In genomic region chr19:8597269-8597668, GRCm38 (mm10) we compare ENCODE assay signal across 22 mouse cellular contexts. TPM values are rescaled to one million over a fixed set of nuclear protein-coding genes. Genes with fewer than 3 reads are reported as not detected.
A peak's percentile ranks its signal among the peaks of the same experiment; 100 is the strongest.
DNase-seq lines count a peak whose midpoint lies in the region; ATAC-seq and TF ChIP-seq lines count a peak whose summit lies in the region.
"Had no signal": no experiment of that assay in that cellular context is flagged by ENCODE, and none has a peak within 500 bp of the region (broad histone marks: within the 10 kb centered on the region; RNA-seq: fewer than 3 reads in every experiment).

No protein-coding gene starts in this region.

- H3K27ac ChIP-seq in kidney, embryonic 15.5 days: peak overlapping the region; percentile 68
- H3K27ac ChIP-seq in stomach, embryonic 15.5 days: no peak overlapping the region
- H3K27ac ChIP-seq in stomach, postnatal 0 days (replicated peaks): no peak overlapping the region
- no peak overlapping the region for H3K27ac ChIP-seq in embryonic facial prominence, embryonic 14.5 days (replicated peaks; ENCODE audit: low read depth, low read length)
- no peak overlapping the region for H3K27ac ChIP-seq in forebrain, embryonic 15.5 days (replicated peaks)
- H3K27ac ChIP-seq: forebrain, embryonic 12.5 days; heart, adult 2 months; hindbrain, embryonic 15.5 days had no signal

- TF ChIP-seq CTCF in stomach, postnatal 0 days (IDR thresholded peaks at IDR 0.05; ENCODE audit: low read depth): no peak

- ATAC-seq in kidney, embryonic 15.5 days (replicated peaks; ENCODE audit: low FRiP score): peak; percentile 24; the same call in 1 of the 2 replicates
- 0 out of 2 replicates have a peak, but pooled peaks have one; percentile 28 for ATAC-seq in stomach, embryonic 15.5 days (ENCODE audit: insufficient read depth, low FRiP score, low read depth)
- no peak for ATAC-seq in stomach, postnatal 0 days (ENCODE audit: low FRiP score, low TSS enrichment)
- peak; percentile 78 for ATAC-seq in embryonic facial prominence, embryonic 14.5 days (ENCODE audit: low read depth)
- ATAC-seq in forebrain, embryonic 15.5 days (replicated peaks): no peak
- ATAC-seq: forebrain, postnatal 0 days had no signal

- no peaks in the 10 kb centered on the region for H3K36me3 ChIP-seq in kidney, embryonic 15.5 days
- no peaks in the 10 kb centered on the region for H3K36me3 ChIP-seq in stomach, embryonic 15.5 days
- no peaks in the 10 kb centered on the region for H3K36me3 ChIP-seq in stomach, postnatal 0 days (ENCODE audit: control insufficient read depth, insufficient read depth, low read length)
- H3K36me3 ChIP-seq in embryonic facial prominence, embryonic 14.5 days (ENCODE audit: control insufficient read depth, insufficient read depth, low read length): no peaks in the 10 kb centered on the region
- no peaks in the 10 kb centered on the region for H3K36me3 ChIP-seq in forebrain, embryonic 15.5 days
- H3K36me3 ChIP-seq: forebrain, embryonic 12.5 days; heart, embryonic 12.5 days; hindbrain, embryonic 15.5 days had no signal

- no peak for TF ChIP-seq EP300 in stomach, postnatal 0 days (optimal IDR thresholded peaks at IDR 0.05)

- H3K9ac ChIP-seq in kidney, embryonic 15.5 days: no peak overlapping the region
- H3K9ac ChIP-seq in stomach, embryonic 15.5 days: no peak overlapping the region
- no peak overlapping the region for H3K9ac ChIP-seq in stomach, postnatal 0 days (ENCODE audit: low read length)
- H3K9ac ChIP-seq in embryonic facial prominence, embryonic 14.5 days (ENCODE audit: low read depth, low read length): no peak overlapping the region
- no peak overlapping the region for H3K9ac ChIP-seq in forebrain, embryonic 15.5 days (replicated peaks)
- H3K9ac ChIP-seq: forebrain, embryonic 12.5 days; forebrain, postnatal 0 days; heart, embryonic 12.5 days; hindbrain, embryonic 15.5 days had no signal

- DNase-seq in kidney, adult 18-20 months: no peak
- DNase-seq in stomach, postnatal 0 days (ENCODE audit: low spot score): no peak
- peak; percentile 73 for DNase-seq in embryonic facial prominence, embryonic 14.5 days (ENCODE audit: low spot score)
- DNase-seq in layer of hippocampus, adult 8-10 months (ENCODE audit: low spot score in 2 of 2): no peak
- DNase-seq: adrenal gland, adult 8-10 months; adrenal gland, postnatal 36 days; cerebellum, adult 2 months; cerebellum, postnatal 10 days; forebrain, postnatal 0 days; gastrocnemius, postnatal 14 days; heart, adult 2 months had no signal

- H3K4me1 ChIP-seq in kidney, embryonic 15.5 days: peaks cover 37% of the 10 kb centered on the region
- peaks cover 3% of the 10 kb centered on the region; the same call in 1 of the 2 replicates for H3K4me1 ChIP-seq in stomach, embryonic 15.5 days
- H3K4me1 ChIP-seq in stomach, postnatal 0 days (replicated peaks; ENCODE audit: control insufficient read depth, insufficient read depth): no peaks in the 10 kb centered on the region
- H3K4me1 ChIP-seq in embryonic facial prominence, embryonic 14.5 days (ENCODE audit: control insufficient read depth, insufficient read depth, low read length): peaks cover 4% of the 10 kb centered on the region
- H3K4me1 ChIP-seq in forebrain, embryonic 15.5 days: 0 out of 2 replicates have a peak, but pooled peaks cover 3% of the 10 kb centered on the region
- H3K4me1 ChIP-seq: hindbrain, embryonic 15.5 days had no signal

- H3K4me3 ChIP-seq in kidney, embryonic 15.5 days (replicated peaks): no peak overlapping the region
- H3K4me3 ChIP-seq in stomach, embryonic 15.5 days (replicated peaks): no peak overlapping the region
- H3K4me3 ChIP-seq in stomach, postnatal 0 days (ENCODE audit: low read depth, low read length): no peak overlapping the region
- H3K4me3 ChIP-seq in embryonic facial prominence, embryonic 14.5 days (ENCODE audit: low read depth, low read length): no peak overlapping the region
- H3K4me3 ChIP-seq in forebrain, embryonic 15.5 days: no peak overlapping the region
- H3K4me3 ChIP-seq: forebrain, embryonic 12.5 days; heart, adult 2 months; heart, embryonic 12.5 days; hindbrain, embryonic 15.5 days had no signal

- H3K9me3 ChIP-seq in kidney, embryonic 15.5 days (replicated peaks): no peaks in the 10 kb centered on the region
- H3K9me3 ChIP-seq in stomach, embryonic 15.5 days: no peaks in the 10 kb centered on the region
- H3K9me3 ChIP-seq in stomach, postnatal 0 days (ENCODE audit: control insufficient read depth, low read length): no peaks in the 10 kb centered on the region
- H3K9me3 ChIP-seq in embryonic facial prominence, embryonic 14.5 days (ENCODE audit: control insufficient read depth, low read length): no peaks in the 10 kb centered on the region
- H3K9me3 ChIP-seq in forebrain, embryonic 15.5 days: no peaks in the 10 kb centered on the region
- H3K9me3 ChIP-seq: forebrain, embryonic 12.5 days; heart, embryonic 12.5 days; hindbrain, embryonic 15.5 days had no signal

- H3K4me2 ChIP-seq in kidney, embryonic 15.5 days: 0 out of 2 replicates have a peak overlapping the region, but pooled peaks have one; percentile 3
- H3K4me2 ChIP-seq in stomach, embryonic 15.5 days: no peak overlapping the region
- H3K4me2 ChIP-seq in stomach, postnatal 0 days (replicated peaks; ENCODE audit: low read depth): no peak overlapping the region
- no peak overlapping the region for H3K4me2 ChIP-seq in embryonic facial prominence, embryonic 14.5 days (ENCODE audit: low read depth, low read length)
- no peak overlapping the region for H3K4me2 ChIP-seq in forebrain, embryonic 15.5 days (replicated peaks)
- H3K4me2 ChIP-seq: forebrain, embryonic 12.5 days; heart, embryonic 12.5 days; hindbrain, embryonic 15.5 days had no signal

- 59% methylated on average over 4 of the region's 4 CpGs for WGBS in kidney, embryonic 15.5 days
- whole genome bisulfite sequencing in stomach, embryonic 15.5 days: 63% methylated on average over 4 of the region's 4 CpGs
- WGBS in stomach, postnatal 0 days: 58% methylated on average over 4 of the region's 4 CpGs
- WGBS in embryonic facial prominence, embryonic 14.5 days: 55% methylated on average over 4 of the region's 4 CpGs
- WGBS in forebrain, embryonic 15.5 days: 26% methylated on average over 4 of the region's 4 CpGs

- H3K27me3 ChIP-seq in kidney, embryonic 15.5 days: no peaks in the 10 kb centered on the region
- H3K27me3 ChIP-seq in stomach, embryonic 15.5 days (replicated peaks): no peaks in the 10 kb centered on the region
- H3K27me3 ChIP-seq in stomach, postnatal 0 days (ENCODE audit: control insufficient read depth, insufficient read depth, low read length): no peaks in the 10 kb centered on the region
- no peaks in the 10 kb centered on the region for H3K27me3 ChIP-seq in embryonic facial prominence, embryonic 14.5 days (replicated peaks; ENCODE audit: control insufficient read depth, insufficient read depth, low read length)
- H3K27me3 ChIP-seq in forebrain, embryonic 15.5 days: no peaks in the 10 kb centered on the region
- H3K27me3 ChIP-seq: forebrain, embryonic 12.5 days; heart, embryonic 12.5 days; hindbrain, embryonic 15.5 days had no signal

RNA-seq across cellular contexts. Expression of gene Slc22a8, which starts 6.2 kb away (rescaled TPM):
- 6.8 and 8.3 TPM in 2 replicates for polyA plus RNA-seq in kidney, embryonic 15.5 days (2015; fragmentation: Nextera tagmentation; extraction: Ambion mirVana)
- 0.05 and 0.12 TPM in 2 replicates for polyA plus RNA-seq in stomach, embryonic 15.5 days (2015; fragmentation: Nextera tagmentation; extraction: Ambion mirVana)
- 0.06 TPM in 1 of 2 replicates, not detected in the other for polyA plus RNA-seq in stomach, postnatal 0 days (2015; fragmentation: Nextera tagmentation; extraction: Ambion mirVana)
- polyA plus RNA-seq in embryonic facial prominence, embryonic 14.5 days (2014; fragmentation: Nextera tagmentation; extraction: Ambion mirVana): 0.59 and 1.3 TPM in 2 replicates
- 10 to 100 TPM; 10.6 to 12.2 (median 11.5) TPM for total RNA-seq in layer of hippocampus, adult 8-10 months (2022)
- 5.5 and 6.1 TPM in 2 replicates for polyA plus RNA-seq in forebrain, embryonic 15.5 days (2015; fragmentation: Nextera tagmentation; extraction: Ambion mirVana)
- total RNA-seq: ES-E14; gastrocnemius, adult 18-20 months; gastrocnemius, postnatal 14 days; heart, adult 2 months; heart, postnatal 25 days had no signal
- polyA plus RNA-seq: heart, embryonic 12.5 days had no signal

RNA-seq across cellular contexts. Expression of gene Slc22a6, which starts 20.6 kb away (rescaled TPM):
- 21.6 and 26.5 TPM in 2 replicates for polyA plus RNA-seq in kidney, embryonic 15.5 days (2015; fragmentation: Nextera tagmentation; extraction: Ambion mirVana)
- polyA plus RNA-seq in stomach, embryonic 15.5 days (2015; fragmentation: Nextera tagmentation; extraction: Ambion mirVana): not detected in 2 replicates
- not detected in 2 replicates for polyA plus RNA-seq in stomach, postnatal 0 days (2015; fragmentation: Nextera tagmentation; extraction: Ambion mirVana)
- polyA plus RNA-seq in embryonic facial prominence, embryonic 14.5 days (2014; fragmentation: Nextera tagmentation; extraction: Ambion mirVana): 0.67 and 1.1 TPM in 2 replicates
- 1 to 10 TPM; 3.5 to 4.4 (median 4.1) TPM for total RNA-seq in layer of hippocampus, adult 8-10 months (2022)
- 6.6 and 7.8 TPM in 2 replicates for polyA plus RNA-seq in forebrain, embryonic 15.5 days (2015; fragmentation: Nextera tagmentation; extraction: Ambion mirVana)
- total RNA-seq: adrenal gland, adult 8-10 months; adrenal gland, postnatal 36 days; ES-E14; gastrocnemius, adult 18-20 months; gastrocnemius, postnatal 14 days; heart, adult 2 months; heart, postnatal 25 days had no signal
- polyA plus RNA-seq: gonadal fat pad, adult 2 months; heart, adult 2 months; heart, embryonic 12.5 days; heart, embryonic 16.5 days had no signal

Comparison
In these comparisons a context has a peak if more than half of its experiments do, and no peak if none do; other contexts are left out.
1. ATAC-seq: peak in kidney, embryonic 15.5 days (single experiment), stomach, embryonic 15.5 days (single experiment) and embryonic facial prominence, embryonic 14.5 days (single experiment); none in stomach, postnatal 0 days (single experiment) and forebrain, embryonic 15.5 days (single experiment).